Mouse (Mus musculus) embryonic fibroblast, embryonic 13.5 days (primary cell): ENCODE data around the gene 0610012G03Rik.

Source experiments
- CTCF ChIP-seq: IDR thresholded peaks from 2 replicates; pipeline ENCODE4 v1.5.1; 2011; ENCODE audit warnings: mild to moderate bottlenecking, control low read depth, low read length, moderate library complexity, borderline replicate concordance; ENCODE audit not compliant: insufficient read depth
- POLR2A ChIP-seq: IDR thresholded peaks from 2 replicates; pipeline ENCODE4 v1.6.1; 2011; ENCODE audit warnings: low read depth, mild to moderate bottlenecking, control low read depth, low read length, moderate library complexity

GRCm38 (mm10) chr16:31901886-31902285 lies 46.4 kb downstream of the 0610012G03Rik start:
- TF ChIP-seq POLR2A (no peak), CTCF (no peak)
